Mouse (Mus musculus): ENCODE results near the gene Ppia. TPM values are rescaled to one million over a fixed set of nuclear protein-coding genes. Genes with fewer than 3 reads are reported as not detected.
"Not testable (repeated sequence)": the region's sequence is repeated elsewhere in the genome, so short reads cannot be mapped to it uniquely, and the experiment has no call there.

Ppia gene
- polyA plus RNA-seq, 3 experiments from 2014 or later: 2,486 to 3,282 (median 2,929) TPM

GRCm38 (mm10) chr11:6443102-6443501 lies 27.9 kb downstream of the Ppia start:
- no peak for ATAC-seq

DNA sequence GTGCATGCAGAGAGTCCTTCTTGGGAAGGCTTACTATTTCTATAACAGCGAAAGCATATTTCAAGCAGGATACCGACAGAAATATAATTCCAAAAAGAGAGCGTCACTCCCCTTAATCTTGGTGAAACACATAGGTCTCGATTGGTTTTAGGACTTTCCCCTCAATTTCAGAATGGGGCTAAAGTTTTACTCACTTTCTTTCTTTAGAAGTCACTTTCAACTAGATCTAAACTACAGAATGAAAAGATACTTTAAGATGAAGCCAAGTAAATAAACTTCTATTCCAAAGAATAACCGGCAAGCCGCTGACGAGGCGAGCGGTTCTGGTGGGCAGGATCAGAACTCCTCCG lies 28.5 kb downstream of the Ppia start:
- ATAC-seq: no peak

DNA sequence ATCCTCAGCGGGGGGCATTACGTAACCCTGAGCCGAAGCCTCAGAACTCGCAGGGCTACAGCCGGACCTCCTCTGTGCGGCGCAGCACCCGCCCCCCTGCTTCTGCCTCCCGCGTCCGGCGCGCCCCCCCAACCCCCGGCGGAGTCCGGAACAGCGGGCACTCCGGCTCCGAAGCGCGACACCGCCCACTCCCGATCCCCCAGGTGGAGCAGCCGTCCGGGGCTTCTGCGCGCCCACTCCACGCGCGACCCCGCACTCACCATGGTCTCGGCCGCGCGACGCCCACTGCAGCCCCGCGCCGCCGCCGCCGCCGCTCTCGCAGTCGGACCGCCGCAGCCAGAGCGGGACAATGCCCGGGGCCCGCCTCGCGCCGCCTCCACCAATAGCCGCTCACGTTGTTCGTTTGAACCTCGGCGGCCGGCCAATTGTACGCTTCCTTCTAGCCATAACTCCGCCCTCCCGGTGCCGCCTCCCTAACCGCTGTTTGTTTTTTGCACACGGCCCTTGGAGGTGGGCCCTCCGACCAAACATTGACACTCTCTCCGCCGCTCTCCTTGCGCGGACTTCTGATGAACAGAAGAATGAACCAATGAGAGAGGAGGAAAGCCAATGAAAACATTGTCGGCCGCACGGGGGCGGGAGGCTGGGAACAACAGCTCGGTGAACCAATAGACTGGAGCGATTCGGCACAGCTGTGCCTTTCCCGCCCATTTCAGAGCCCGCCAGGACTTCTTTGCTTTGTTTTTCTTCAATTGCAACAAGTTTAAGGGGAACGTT lies 29.0 kb downstream of the Ppia start, which contains the start of gene H2afv:
TSS of gene H2afv (minus strand) at position 367 of the 777 bp plus-strand sequence.
- peak; percentile 95 for ATAC-seq

- ATAC-seq: no peak
Observed at GRCm38 (mm10) chr11:6445441-6445840, 30.2 kb downstream of the Ppia start.

GRCm38 (mm10) chr11:6445951-6446350 lies 30.7 kb downstream of the Ppia start:
- ATAC-seq: no peak

GRCm38 (mm10) chr11:6447493-6447892 lies 32.2 kb downstream of the Ppia start:
- no peak for ATAC-seq

DNA sequence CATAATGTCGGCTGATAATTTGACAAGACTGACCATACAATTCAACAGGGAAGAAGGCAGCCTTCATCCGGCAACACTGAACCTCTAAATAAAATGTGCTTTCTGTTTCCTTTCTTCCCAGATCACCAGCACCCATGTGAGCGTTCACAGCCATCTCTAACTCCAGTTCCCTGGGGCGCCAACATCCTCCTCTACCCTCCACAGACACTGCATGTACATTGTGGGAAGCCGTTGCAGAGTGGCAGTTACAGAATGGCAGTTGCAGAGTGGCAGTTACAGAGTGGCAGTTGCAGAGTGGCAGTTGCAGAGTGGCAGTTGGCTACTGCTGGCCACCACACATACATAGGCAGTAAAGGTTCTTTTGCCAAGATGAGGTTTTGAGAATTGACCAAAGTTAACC lies 32.9 kb downstream of the Ppia start:
- ATAC-seq: not testable (repeated sequence)

GRCm38 (mm10) chr11:6456083-6456482 lies 40.8 kb downstream of the Ppia start:
- ATAC-seq: no peak

- no peak for ATAC-seq
Observed at GRCm38 (mm10) chr11:6463159-6463837, 48.1 kb downstream of the Ppia start.

DNA sequence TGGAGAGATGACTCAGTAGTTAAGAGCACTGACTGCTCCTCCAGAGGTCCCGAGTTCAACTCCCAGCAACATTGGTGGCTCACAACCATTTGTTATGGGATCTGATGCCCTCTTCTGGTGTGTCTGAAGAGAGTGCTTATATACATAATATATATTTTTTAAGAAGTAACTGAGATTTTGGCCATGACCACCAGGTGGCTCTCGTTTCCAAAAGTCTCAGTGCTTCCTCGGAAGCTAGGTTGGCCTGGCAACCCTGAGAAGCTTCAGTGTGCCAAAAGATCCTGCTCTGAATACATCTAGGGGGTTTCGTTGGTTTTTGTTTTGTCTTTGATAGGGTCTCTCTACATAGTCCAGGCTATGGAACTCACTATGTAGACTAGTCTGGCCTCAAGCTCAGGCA lies 49.9 kb downstream of the Ppia start:
- peak; percentile 80 for ATAC-seq

- no peak for ATAC-seq
Observed at GRCm38 (mm10) chr11:6468541-6468940, 53.3 kb downstream of the Ppia start.

Other genes with a start within 250 kb of the Ppia start
- not detected for gene A730071L15Rik, start 215.4 kb upstream of the Ppia start, polyA plus RNA-seq (2017; shearing (Covaris generic))
- gene Nudcd3, start 215.0 kb upstream of the Ppia start, polyA plus RNA-seq (2017; shearing (Covaris generic)): 10 to 100 TPM; 26.7 to 38.8 (median 38.5) TPM
- gene Npc1l1, start 185.3 kb upstream of the Ppia start, polyA plus RNA-seq (2017; shearing (Covaris generic)): not detected
- gene Ddx56, start 147.7 kb upstream of the Ppia start, polyA plus RNA-seq (2017; shearing (Covaris generic)): 100 to 1,000 TPM in 1 of 3 experiments, 10 to 100 TPM in 2; 58.0 to 107 (median 96.8) TPM
- 10 to 100 TPM; 53.4 to 93.7 (median 81.4) TPM for gene Tmed4, start 140.6 kb upstream of the Ppia start, polyA plus RNA-seq (2017; shearing (Covaris generic))
- gene Ogdh, start 123.8 kb upstream of the Ppia start, polyA plus RNA-seq (2017; shearing (Covaris generic)): 100 to 1,000 TPM; 132 to 161 (median 134) TPM
- 10 to 100 TPM; 40.6 to 60.2 (median 44.9) TPM for gene Zmiz2, start 26.4 kb upstream of the Ppia start, polyA plus RNA-seq (2017; shearing (Covaris generic))
- 100 to 1,000 TPM; 131 to 311 (median 156) TPM for gene H2afv, start 29.0 kb downstream of the Ppia start, polyA plus RNA-seq (2017; shearing (Covaris generic))
- 10 to 100 TPM; 21.0 to 26.1 (median 23.7) TPM for gene Purb, start 60.5 kb downstream of the Ppia start, polyA plus RNA-seq (2017; shearing (Covaris generic))
- gene Myo1g, start 105.5 kb downstream of the Ppia start, polyA plus RNA-seq (2017; shearing (Covaris generic)): 100 to 1,000 TPM; 117 to 248 (median 132) TPM
- gene Ccm2, start 131.4 kb downstream of the Ppia start, polyA plus RNA-seq (2017; shearing (Covaris generic)): 100 to 1,000 TPM in 2 of 3 experiments, 10 to 100 TPM in 1; 98.6 to 202 (median 183) TPM
- not detected for gene Nacad, start 190.6 kb downstream of the Ppia start, polyA plus RNA-seq (2017; shearing (Covaris generic))
- gene Tbrg4, start 210.6 kb downstream of the Ppia start, polyA plus RNA-seq (2017; shearing (Covaris generic)): 10 to 100 TPM; 29.0 to 32.2 (median 31.4) TPM
- gene Wap, start 223.2 kb downstream of the Ppia start, polyA plus RNA-seq (2017; shearing (Covaris generic)): not detected
- 1 to 10 TPM; 4.2 to 6.8 (median 5.6) TPM for gene Ramp3, start 243.1 kb downstream of the Ppia start, polyA plus RNA-seq (2017; shearing (Covaris generic))

All from inflammation-experienced regulatory T-cells, adult 6 months (primary cell).